33 mouse cellular contexts compared by ENCODE assay signal in the genomic region with DNA sequence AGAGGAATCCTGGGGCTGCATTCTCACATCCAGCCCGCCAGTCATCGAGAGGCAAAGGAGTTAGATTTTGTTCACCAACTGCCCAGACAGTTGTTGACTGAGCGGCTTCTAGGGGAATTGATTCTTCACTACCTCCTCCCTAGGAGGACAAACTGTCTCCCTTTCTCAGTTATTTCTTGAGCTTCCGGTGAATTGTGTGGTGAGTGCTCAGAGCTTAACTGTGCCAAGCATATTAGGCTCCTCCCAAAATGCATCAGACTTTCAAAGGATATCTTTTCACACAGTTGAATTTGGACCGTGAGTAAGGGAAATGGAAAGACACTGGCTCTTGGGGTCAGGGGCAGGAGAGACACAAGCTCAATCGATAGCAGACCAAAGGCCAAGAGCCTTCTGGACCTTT. TPM values are rescaled to one million over a fixed set of nuclear protein-coding genes. Genes with fewer than 3 reads are reported as not detected.
"Had no signal": no experiment of that assay in that cellular context is flagged by ENCODE, and none has a peak within 500 bp of the region (broad histone marks: within the 10 kb centered on the region; RNA-seq: fewer than 3 reads in every experiment).

No protein-coding gene starts in this region.

- ATAC-seq: liver, embryonic 12.5 days; liver, postnatal 0 days; lung, postnatal 0 days; midbrain, embryonic 13.5 days; midbrain, embryonic 15.5 days had no signal

- H3K4me2 ChIP-seq: limb, embryonic 12.5 days; limb, embryonic 13.5 days; limb, embryonic 15.5 days; liver, embryonic 11.5 days; liver, embryonic 12.5 days; liver, embryonic 13.5 days; liver, embryonic 15.5 days; lung, embryonic 14.5 days; lung, embryonic 15.5 days; midbrain, embryonic 12.5 days; midbrain, embryonic 13.5 days; midbrain, embryonic 15.5 days; neural tube, embryonic 12.5 days; neural tube, embryonic 13.5 days had no signal

- H3K27ac ChIP-seq: left cerebral cortex, adult 2 months; limb, embryonic 10.5 days; limb, embryonic 12.5 days; limb, embryonic 13.5 days; limb, embryonic 15.5 days; liver, embryonic 12.5 days; liver, embryonic 13.5 days; liver, embryonic 14.5 days; liver, embryonic 15.5 days; lung, embryonic 15.5 days; macrophage; midbrain, embryonic 10.5 days; midbrain, embryonic 12.5 days; midbrain, embryonic 13.5 days; midbrain, embryonic 15.5 days; neural tube, embryonic 12.5 days; neural tube, embryonic 13.5 days had no signal

- H3K36me3 ChIP-seq: limb, embryonic 10.5 days; limb, embryonic 12.5 days; limb, embryonic 13.5 days; limb, embryonic 15.5 days; liver, embryonic 12.5 days; liver, embryonic 13.5 days; liver, embryonic 15.5 days; lung, embryonic 15.5 days; midbrain, embryonic 12.5 days; neural tube, embryonic 12.5 days had no signal

- H3K4me3 ChIP-seq: left cerebral cortex, adult 2 months; limb, embryonic 10.5 days; limb, embryonic 12.5 days; limb, embryonic 13.5 days; limb, embryonic 15.5 days; liver, embryonic 12.5 days; liver, embryonic 13.5 days; liver, embryonic 15.5 days; lung, embryonic 15.5 days; megakaryocyte, embryonic 14.5 days; midbrain, embryonic 10.5 days; midbrain, embryonic 12.5 days; midbrain, embryonic 13.5 days; midbrain, embryonic 15.5 days; myocyte; neural tube, embryonic 12.5 days; neural tube, embryonic 13.5 days had no signal

- H3K27me3 ChIP-seq: limb, embryonic 12.5 days; limb, embryonic 13.5 days; limb, embryonic 15.5 days; liver, embryonic 12.5 days; liver, embryonic 13.5 days; liver, embryonic 15.5 days; lung, embryonic 15.5 days; midbrain, embryonic 12.5 days; midbrain, embryonic 13.5 days; midbrain, embryonic 15.5 days; neural tube, embryonic 12.5 days; neural tube, embryonic 13.5 days had no signal

- DNase-seq: left cerebral cortex, postnatal 4 days; liver; liver, embryonic 13.5 days; liver, postnatal 0 days; lung, adult 18-20 months; lung, embryonic 14.5 days; lung, postnatal 10 days; lung, postnatal 36 days; lung, postnatal 4 days; midbrain, embryonic 14.5 days had no signal

- H3K9ac ChIP-seq: limb, embryonic 12.5 days; limb, embryonic 13.5 days; limb, embryonic 15.5 days; liver, embryonic 12.5 days; liver, embryonic 13.5 days; liver, embryonic 14.5 days; liver, embryonic 15.5 days; liver, postnatal 0 days; lung, embryonic 14.5 days; lung, embryonic 15.5 days; midbrain, embryonic 12.5 days; midbrain, embryonic 13.5 days; midbrain, embryonic 15.5 days; neural tube, embryonic 12.5 days; neural tube, embryonic 13.5 days had no signal

- H3K9me3 ChIP-seq: limb, embryonic 10.5 days; limb, embryonic 12.5 days; limb, embryonic 13.5 days; limb, embryonic 15.5 days; liver, embryonic 12.5 days; liver, embryonic 13.5 days; liver, embryonic 15.5 days; lung, embryonic 15.5 days; midbrain, embryonic 10.5 days; midbrain, embryonic 12.5 days; midbrain, embryonic 13.5 days; midbrain, embryonic 15.5 days; neural tube, embryonic 12.5 days; neural tube, embryonic 13.5 days had no signal

- H3K4me1 ChIP-seq: limb, embryonic 10.5 days; limb, embryonic 12.5 days; limb, embryonic 13.5 days; limb, embryonic 15.5 days; liver, embryonic 12.5 days; liver, embryonic 13.5 days; liver, embryonic 15.5 days; lung, embryonic 15.5 days; megakaryocyte, embryonic 14.5 days; midbrain, embryonic 10.5 days; midbrain, embryonic 12.5 days; midbrain, embryonic 13.5 days; midbrain, embryonic 15.5 days; neural tube, embryonic 12.5 days; neural tube, embryonic 13.5 days had no signal

RNA-seq across cellular contexts. Expression of gene Adam23, which starts 39.0 kb away (rescaled TPM):
- total RNA-seq: megakaryocyte, adult 5-6 weeks; megakaryocyte-erythroid progenitor cell, adult 5-6 weeks; monocyte, adult 5-6 weeks had no signal
- polyA plus RNA-seq: macrophage had no signal
